Mouse (Mus musculus) lung, postnatal 0 days (tissue): ENCODE results near the gene Mycbpap. TPM values are rescaled to one million over a fixed set of nuclear protein-coding genes. Genes with fewer than 3 reads are reported as not detected.

ENCODE experiments used
- ATAC-seq: fragments of 200-750 bp; cut with Nextera tagmentation; 2 replicates; pipeline ENCODE4 v1.8.0; 2017; ENCODE audit warnings: moderate library complexity
- DNase-seq: peaks from one replicate; pipeline ENCODE4 v3.0.0-alpha.2; 2016; ENCODE audit warnings: low spot score
- H3K27ac ChIP-seq: fragments of 300-500 bp; sonication (generic); 2 replicates; pipeline ENCODE4 v1.5.1; 2014; ENCODE audit warnings: antibody characterized with exemption, mild to moderate bottlenecking, low read length, mixed read lengths
- H3K27me3 ChIP-seq: fragments of 300-500 bp; sonication (generic); replicated peaks from 2 replicates; pipeline ENCODE4 v1.6.1; 2014; ENCODE audit warnings: low read length, mixed read lengths; ENCODE audit not compliant: insufficient read depth
- H3K36me3 ChIP-seq: fragments of 300-500 bp; sonication (generic); 2 replicates; pipeline ENCODE4 v1.6.1; 2014; ENCODE audit warnings: low read length, mixed read lengths; ENCODE audit not compliant: insufficient read depth
- H3K4me1 ChIP-seq: fragments of 300-500 bp; sonication (generic); 2 replicates; pipeline ENCODE4 v1.6.1; 2014; ENCODE audit warnings: antibody characterized with exemption, low read depth, low read length, mixed read lengths; ENCODE audit not compliant: insufficient read depth
- H3K4me2 ChIP-seq: fragments of 300-500 bp; sonication (generic); replicated peaks from 2 replicates; pipeline ENCODE4 v1.6.1; 2014; ENCODE audit warnings: low read depth, mild to moderate bottlenecking, low read length, moderate library complexity, mixed read lengths
- H3K4me3 ChIP-seq: fragments of 300-500 bp; sonication (generic); 2 replicates; pipeline ENCODE4 v1.5.1; 2014; ENCODE audit warnings: low read depth, low read length
- H3K9ac ChIP-seq: fragments of 300-500 bp; sonication (generic); replicated peaks from 2 replicates; pipeline ENCODE4 v1.6.1; 2014; ENCODE audit warnings: low read depth, mild to moderate bottlenecking
- H3K9me3 ChIP-seq: fragments of 300-500 bp; sonication (generic); 2 replicates; pipeline ENCODE4 v1.6.1; 2016; ENCODE audit warnings: low read length, mixed read lengths
- CTCF ChIP-seq: IDR thresholded peaks from 2 replicates; pipeline ENCODE4 v1.5.1; 2016; ENCODE audit warnings: antibody characterized with exemption, mild to moderate bottlenecking
- EP300 ChIP-seq: IDR thresholded peaks from 2 replicates; pipeline ENCODE4 v1.6.1; 2016; ENCODE audit warnings: antibody characterized with exemption, mild to moderate bottlenecking, control low read depth
- WGBS: fragments of 180-500 bp; shearing (Covaris S2); extraction: QIAGEN DNeasy Blood & Tissue Kit; methylation state at CpG from one replicate; pipeline ENCODE4 v1.1.7; 2014; 5-methylcytosine and 5-hydroxymethylcytosine counted together
- polyA plus RNA-seq: library from polyadenylated mRNA; unstranded; fragments of >200 nt; fragmentation: Nextera tagmentation; extraction: Ambion mirVana; gene quantifications from 2 replicates; pipeline ENCODE4 v1.2.1, GENCODE M21; 2015

Mycbpap gene
- polyA plus RNA-seq, 1 experiment from 2014 or later: 3.1 TPM

GRCm38 (mm10) chr11:94488767-94489533, 32.6 kb downstream of the Mycbpap start:
- no peaks in the 10 kb centered on the region for H3K9me3 ChIP-seq
- H3K4me1 ChIP-seq: peaks cover 4% of the 10 kb centered on the region; the same call in 1 of the 2 replicates
- H3K9ac ChIP-seq: no peak overlapping the region
- H3K36me3 ChIP-seq: no peaks in the 10 kb centered on the region
- 72% methylated on average over 11 of the region's 11 CpGs for WGBS
- H3K27me3 ChIP-seq: 0 out of 2 replicates have a peak, but pooled peaks cover 3% of the 10 kb centered on the region
- TF ChIP-seq EP300 (no peak), CTCF (no peak)
- peak; percentile 64 for DNase-seq
- no peak overlapping the region for H3K27ac ChIP-seq
- peak; percentile 46 for ATAC-seq
- no peak overlapping the region for H3K4me2 ChIP-seq
- H3K4me3 ChIP-seq: no peak overlapping the region

- Histone ChIP-seq H3K4me1 (peaks cover 2% of the 10 kb centered on the region; the same call in 1 of the 2 replicates), H3K27ac (no peak within 1 kb of the TSS), H3K36me3 (no peaks in the 10 kb centered on the region), H3K27me3 (0 out of 2 replicates have a peak, but pooled peaks cover 3% of the 10 kb centered on the region), H3K9ac (no peak within 1 kb of the TSS), H3K4me2 (peak within 1 kb of the TSS; percentile 35; the same call in 1 of the 2 replicates), H3K9me3 (no peaks in the 10 kb centered on the region), H3K4me3 (no peak within 1 kb of the TSS)
- peak; percentile 76 for DNase-seq
- peak; percentile 98 for TF ChIP-seq CTCF
- no peak for TF ChIP-seq EP300
- ATAC-seq: peak; percentile 62
- 2% methylated on average over 24 of the region's 24 CpGs for WGBS
Observed at GRCm38 (mm10) chr11:94486001-94486400, 35.5 kb downstream of the Mycbpap start, which contains the start of gene Spata20. Spata20 (minus strand) TSS chr11:94486179.

- Histone ChIP-seq H3K4me2 (no peak overlapping the region), H3K4me3 (no peak overlapping the region), H3K9ac (no peak overlapping the region), H3K4me1 (no peaks in the 10 kb centered on the region), H3K27ac (no peak overlapping the region), H3K9me3 (no peaks in the 10 kb centered on the region), H3K27me3 (0 out of 2 replicates have a peak, but pooled peaks cover 3% of the 10 kb centered on the region), H3K36me3 (no peaks in the 10 kb centered on the region)
- no peak for DNase-seq
- 67% methylated on average over 5 of the region's 5 CpGs for WGBS
- peak; percentile 19; the same call in 1 of the 2 replicates for ATAC-seq
- no peak for TF ChIP-seq CTCF
- TF ChIP-seq EP300: no peak
Observed at GRCm38 (mm10) chr11:94485223-94485622, 36.3 kb downstream of the Mycbpap start.

GRCm38 (mm10) chr11:94484636-94485035, 36.9 kb downstream of the Mycbpap start:
- Histone ChIP-seq H3K4me3 (no peak overlapping the region), H3K36me3 (no peaks in the 10 kb centered on the region), H3K4me1 (no peaks in the 10 kb centered on the region), H3K9me3 (no peaks in the 10 kb centered on the region), H3K9ac (no peak overlapping the region), H3K4me2 (no peak overlapping the region), H3K27ac (no peak overlapping the region), H3K27me3 (0 out of 2 replicates have a peak, but pooled peaks cover 3% of the 10 kb centered on the region)
- no peak for ATAC-seq
- WGBS: 83% methylated on average over 9 of the region's 9 CpGs
- TF ChIP-seq EP300 (no peak), CTCF (no peak)
- no peak for DNase-seq

GRCm38 (mm10) chr11:94483921-94484320, 37.6 kb downstream of the Mycbpap start:
- H3K27me3 ChIP-seq: 0 out of 2 replicates have a peak, but pooled peaks cover 3% of the 10 kb centered on the region
- H3K4me1 ChIP-seq: no peaks in the 10 kb centered on the region
- 75% methylated on average over 14 of the region's 14 CpGs for WGBS
- no peak for DNase-seq
- no peak overlapping the region for H3K9ac ChIP-seq
- H3K9me3 ChIP-seq: no peaks in the 10 kb centered on the region
- no peak overlapping the region for H3K4me3 ChIP-seq
- no peak overlapping the region for H3K27ac ChIP-seq
- H3K4me2 ChIP-seq: no peak overlapping the region
- TF ChIP-seq CTCF (no peak), EP300 (no peak)
- ATAC-seq: no peak
- no peaks in the 10 kb centered on the region for H3K36me3 ChIP-seq

- no peak overlapping the region for H3K27ac ChIP-seq
- H3K36me3 ChIP-seq: no peaks in the 10 kb centered on the region
- no peak overlapping the region for H3K9ac ChIP-seq
- H3K27me3 ChIP-seq: 0 out of 2 replicates have a peak, but pooled peaks cover 3% of the 10 kb centered on the region
- H3K4me2 ChIP-seq: no peak overlapping the region
- no peaks in the 10 kb centered on the region for H3K9me3 ChIP-seq
- DNase-seq (no peak), ATAC-seq (no peak)
- no peaks in the 10 kb centered on the region for H3K4me1 ChIP-seq
- H3K4me3 ChIP-seq: no peak overlapping the region
- WGBS: 77% methylated on average over 11 of the region's 11 CpGs
- TF ChIP-seq EP300 (no peak), CTCF (no peak)
Observed at GRCm38 (mm10) chr11:94483436-94483835, 38.1 kb downstream of the Mycbpap start.
